Mouse (Mus musculus) frontal cortex, adult (tissue): ENCODE measurements around the gene Stil.

Experiments
- ATAC-seq: cut with Nextera tagmentation; 2 replicates; pipeline ENCODE4 v1.9.2; 2017; ENCODE audit warnings: mild to moderate bottlenecking, moderate library complexity, mixed read lengths; ENCODE audit not compliant: low TSS enrichment

Gene Stil

GRCm38 (mm10) chr4:115079821-115080349 is 79.9 kb downstream of the Stil start:
- no peak for ATAC-seq

- no peak for ATAC-seq
Measured at GRCm38 (mm10) chr4:115083031-115083430, 83.1 kb downstream of the Stil start.

GRCm38 (mm10) chr4:115085522-115086095 is 85.7 kb downstream of the Stil start:
- peak; percentile 77 for ATAC-seq

GRCm38 (mm10) chr4:115086257-115086656 is 86.3 kb downstream of the Stil start:
- no peak for ATAC-seq

GRCm38 (mm10) chr4:115086763-115087415 is 86.9 kb downstream of the Stil start:
- no peak for ATAC-seq

- ATAC-seq: no peak
Measured at GRCm38 (mm10) chr4:115088611-115089338, 88.8 kb downstream of the Stil start, which contains the start of gene Pdzk1ip1. Gene Pdzk1ip1, plus strand, starts transcription at chr4:115088708.

GRCm38 (mm10) chr4:115090592-115090991 is 90.6 kb downstream of the Stil start:
- no peak for ATAC-seq

GRCm38 (mm10) chr4:115091806-115092205 is 91.8 kb downstream of the Stil start:
- no peak for ATAC-seq
